26 mouse cellular contexts compared by ENCODE assay signal in the genomic region with DNA sequence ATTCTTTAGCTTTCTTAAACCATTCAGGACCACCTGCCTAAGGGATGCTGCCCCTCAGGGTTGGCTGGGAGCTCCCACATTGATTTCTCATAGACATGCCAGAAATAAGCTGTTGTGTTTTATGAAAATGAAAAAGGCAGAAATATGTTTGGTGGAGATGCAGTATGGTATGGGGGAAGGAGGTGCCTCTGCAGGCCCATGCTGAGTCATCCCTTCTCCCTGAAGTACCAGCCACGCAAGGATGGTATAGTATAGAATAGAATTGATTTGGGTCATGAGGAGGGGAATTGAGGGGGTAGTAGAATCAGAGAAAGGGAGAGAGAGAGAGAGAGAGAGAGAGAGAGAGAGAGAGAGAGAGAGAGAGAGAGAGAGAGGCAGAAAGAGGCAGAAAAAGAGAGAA. TPM values are rescaled to one million over a fixed set of nuclear protein-coding genes. Genes with fewer than 3 reads are reported as not detected.
DNase-seq lines count a peak whose midpoint lies in the region; ATAC-seq and TF ChIP-seq lines count a peak whose summit lies in the region.
"Had no signal": no experiment of that assay in that cellular context is flagged by ENCODE, and none has a peak within 500 bp of the region (broad histone marks: within the 10 kb centered on the region; RNA-seq: fewer than 3 reads in every experiment).

No protein-coding gene starts in this region.

- DNase-seq in frontal cortex, postnatal 25 days (ENCODE audit: low spot score in 2 of 2), result no peak
- DNase-seq in left cerebral cortex, adult 2 months (ENCODE audit: extremely low spot score in 1 of 2, low spot score in 2 of 2), result no peak
- DNase-seq in left cerebral cortex, adult 18-20 months (ENCODE audit: low spot score in 2 of 2), result no peak
- DNase-seq in right cerebral cortex, postnatal 25 days, result peak; percentile 8
- DNase-seq in right cerebral cortex, postnatal 10 days (ENCODE audit: low spot score in 2 of 2), result no peak
- DNase-seq: adrenal gland, adult 8-10 months; adrenal gland, postnatal 25 days; cerebellum, adult 18-20 months; cerebellum, adult 9-10 months; cerebellum, postnatal 14 days; forebrain, postnatal 0 days; gastrocnemius, postnatal 25 days; heart, postnatal 10 days; heart, postnatal 36 days had no signal

- intact Hi-C loops in left cerebral cortex, adult 2 months (cut with DNase I), result no loop called here

- H3K27ac ChIP-seq in left cerebral cortex, adult 2 months, result peak overlapping the region; percentile 1; the same call in 1 of the 2 replicates
- H3K27ac ChIP-seq: embryonic facial prominence, embryonic 12.5 days; embryonic facial prominence, embryonic 15.5 days; heart, embryonic 15.5 days; hindbrain, embryonic 10.5 days; hindbrain, embryonic 13.5 days; intestine, embryonic 15.5 days had no signal

- no peak overlapping the region for H3K4me3 ChIP-seq in left cerebral cortex, adult 2 months
- H3K4me3 ChIP-seq: embryonic facial prominence, embryonic 12.5 days; embryonic facial prominence, embryonic 15.5 days; heart, embryonic 12.5 days; heart, embryonic 15.5 days; hindbrain, embryonic 10.5 days; hindbrain, embryonic 13.5 days; intestine, embryonic 15.5 days had no signal

- no peak for TF ChIP-seq CTCF in left cerebral cortex, adult 2 months (IDR thresholded peaks at IDR 0.05)

- peak; percentile 88 for ATAC-seq in frontal cortex, adult (ENCODE audit: low TSS enrichment)
- ATAC-seq: activated CD4-positive, CD25-positive, alpha-beta regulatory T cell, adult 4 months; forebrain, embryonic 14.5 days; forebrain, postnatal 0 days; hindbrain, embryonic 16.5 days; intestine, embryonic 15.5 days had no signal

RNA-seq across cellular contexts. Expression of a gene that starts 50.9 kb away (rescaled TPM):
- total RNA-seq in left cerebral cortex, adult 2 months (2021), result not detected
- not detected for total RNA-seq in left cerebral cortex, adult 18-20 months (2021)
- total RNA-seq: adrenal gland, adult 8-10 months; adrenal gland, postnatal 25 days; forebrain, postnatal 0 days; gastrocnemius, adult 8-10 months; gastrocnemius, postnatal 25 days; heart, postnatal 10 days; heart, postnatal 36 days had no signal
